Mouse (Mus musculus) thymus, postnatal 0 days (tissue): ENCODE measurements around the gene Ccdc27. TPM values are rescaled to one million over a fixed set of nuclear protein-coding genes. Genes with fewer than 3 reads are reported as not detected.

ENCODE experiments used
- polyA plus RNA-seq: library from polyadenylated mRNA; unstranded; fragments of >200 nt; fragmentation: Nextera tagmentation; extraction: Ambion mirVana; gene quantifications from 2 replicates; pipeline ENCODE4 v1.2.1, GENCODE M21; 2015

The Ccdc27 gene
- polyA plus RNA-seq, 1 experiment from 2014 or later, result not detected

Other genes starting within 250 kb of the Ccdc27 start
- gene A430005L14Rik, start 85.4 kb downstream of the Ccdc27 start, polyA plus RNA-seq, result 56.2 and 58.1 TPM in 2 replicates
- gene Dffb, start 67.6 kb downstream of the Ccdc27 start, polyA plus RNA-seq, result 23.3 and 25.5 TPM in 2 replicates
- gene Cep104, start 67.5 kb downstream of the Ccdc27 start, polyA plus RNA-seq, result 11.5 and 11.7 TPM in 2 replicates
- 18.7 and 24.4 TPM in 2 replicates for gene Lrrc47, start 30.9 kb downstream of the Ccdc27 start, polyA plus RNA-seq
- 8.8 and 11.7 TPM in 2 replicates for gene Smim1, start 16.4 kb downstream of the Ccdc27 start, polyA plus RNA-seq
- gene Trp73, start 97.5 kb upstream of the Ccdc27 start, polyA plus RNA-seq, result 0.55 and 0.76 TPM in 2 replicates
- gene Wrap73, start 99.7 kb upstream of the Ccdc27 start, polyA plus RNA-seq, result 37.0 and 38.8 TPM in 2 replicates
- 171 and 177 TPM in 2 replicates for gene Tprgl, start 118.0 kb upstream of the Ccdc27 start, polyA plus RNA-seq
- 14.8 and 17.0 TPM in 2 replicates for gene Megf6, start 128.1 kb upstream of the Ccdc27 start, polyA plus RNA-seq